Mouse (Mus musculus) limb, embryonic 11.5 days (tissue): Measurements from ENCODE around the gene Lemd1. TPM values are rescaled to one million over a fixed set of nuclear protein-coding genes. Genes with fewer than 3 reads are reported as not detected.

Experiments used
- ATAC-seq: fragments of 200-750 bp; cut with Nextera tagmentation; 2 replicates; pipeline ENCODE4 v1.8.0; 2017; ENCODE audit warnings: low read depth; ENCODE audit not compliant: insufficient number of reproducible peaks, low FRiP score, low TSS enrichment
- DNase-seq: peaks from one replicate; pipeline ENCODE4 v3.0.0-alpha.2; 2015; ENCODE audit warnings: low spot score
- H3K27ac ChIP-seq: fragments of 300-500 bp; sonication (generic); replicated peaks from 2 replicates; pipeline ENCODE4 v1.5.1; 2014; ENCODE audit warnings: low read depth, mild to moderate bottlenecking, low read length
- H3K27me3 ChIP-seq: fragments of 300-500 bp; sonication (generic); 2 replicates; pipeline ENCODE4 v1.6.1; 2014; ENCODE audit warnings: mild to moderate bottlenecking, low read length, mixed read lengths; ENCODE audit not compliant: control insufficient read depth, insufficient read depth
- H3K36me3 ChIP-seq: fragments of 300-500 bp; sonication (generic); 2 replicates; pipeline ENCODE4 v1.6.1; 2014; ENCODE audit warnings: mild to moderate bottlenecking, low read length, moderate library complexity, mixed read lengths; ENCODE audit not compliant: control insufficient read depth, insufficient read depth
- H3K4me1 ChIP-seq: fragments of 300-500 bp; sonication (generic); 2 replicates; pipeline ENCODE4 v1.6.1; 2014; ENCODE audit warnings: low read length, mixed read lengths; ENCODE audit not compliant: control insufficient read depth, insufficient read depth
- H3K4me2 ChIP-seq: fragments of 300-500 bp; sonication (generic); 2 replicates; pipeline ENCODE4 v1.6.1; 2014; ENCODE audit warnings: low read depth, mild to moderate bottlenecking, moderate library complexity; ENCODE audit not compliant: severe bottlenecking
- H3K4me3 ChIP-seq: fragments of 300-500 bp; sonication (generic); 2 replicates; pipeline ENCODE4 v1.5.1; 2014; ENCODE audit warnings: low read depth, low read length
- H3K9ac ChIP-seq: fragments of 300-500 bp; sonication (generic); 2 replicates; pipeline ENCODE4 v1.6.1; 2014; ENCODE audit warnings: mild to moderate bottlenecking, low read length
- H3K9me3 ChIP-seq: fragments of 300-500 bp; sonication (generic); 2 replicates; pipeline ENCODE4 v1.6.1; 2016; ENCODE audit warnings: low read length; ENCODE audit not compliant: control insufficient read depth
- WGBS: fragments of 180-500 bp; shearing (Covaris S2); extraction: QIAGEN DNeasy Blood & Tissue Kit; methylation state at CpG from one replicate; pipeline ENCODE4 v1.1.7; 2014; 5-methylcytosine and 5-hydroxymethylcytosine counted together
- polyA plus RNA-seq: library from polyadenylated mRNA; unstranded; fragments of >200 nt; fragmentation: Nextera tagmentation; extraction: Ambion mirVana; gene quantifications from 2 replicates; pipeline ENCODE4 v1.2.1, GENCODE M21; 2014

Gene Lemd1
- polyA plus RNA-seq, 1 experiment from 2014 or later: 1.2 TPM

DNA sequence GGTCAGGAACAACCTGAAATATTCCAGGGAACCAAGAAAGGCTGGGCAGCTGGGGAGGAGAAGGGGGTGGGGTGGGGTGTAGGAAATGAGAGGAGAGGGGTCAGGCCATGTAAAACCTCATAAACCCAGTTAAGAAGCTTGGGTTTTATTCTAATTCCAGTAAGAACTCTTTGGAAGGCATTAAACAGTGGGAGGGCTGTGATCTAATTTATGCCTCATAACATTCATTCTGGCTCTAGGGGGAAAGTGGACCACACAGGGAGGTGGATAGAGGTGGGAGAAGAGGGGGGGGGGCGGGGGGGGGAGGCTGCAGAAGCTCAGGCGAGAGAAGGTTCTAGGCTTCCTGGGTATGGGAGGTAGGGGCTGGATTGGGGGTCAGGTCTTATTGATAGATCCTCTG, 19.6 kb upstream of the Lemd1 start:
- Histone ChIP-seq H3K27me3 (0 out of 2 replicates have a peak, but pooled peaks cover 3% of the 10 kb centered on the region), H3K4me1 (peaks cover 8% of the 10 kb centered on the region; the same call in 1 of the 2 replicates), H3K9ac (no peak overlapping the region), H3K36me3 (no peaks in the 10 kb centered on the region), H3K4me3 (no peak overlapping the region), H3K27ac (no peak overlapping the region), H3K9me3 (no peaks in the 10 kb centered on the region), H3K4me2 (no peak overlapping the region)
- ATAC-seq (0 out of 2 replicates have a peak, but pooled peaks have one; percentile 13), DNase-seq (no peak)
- WGBS: 3% methylated on average over 2 of the region's 2 CpGs

DNA sequence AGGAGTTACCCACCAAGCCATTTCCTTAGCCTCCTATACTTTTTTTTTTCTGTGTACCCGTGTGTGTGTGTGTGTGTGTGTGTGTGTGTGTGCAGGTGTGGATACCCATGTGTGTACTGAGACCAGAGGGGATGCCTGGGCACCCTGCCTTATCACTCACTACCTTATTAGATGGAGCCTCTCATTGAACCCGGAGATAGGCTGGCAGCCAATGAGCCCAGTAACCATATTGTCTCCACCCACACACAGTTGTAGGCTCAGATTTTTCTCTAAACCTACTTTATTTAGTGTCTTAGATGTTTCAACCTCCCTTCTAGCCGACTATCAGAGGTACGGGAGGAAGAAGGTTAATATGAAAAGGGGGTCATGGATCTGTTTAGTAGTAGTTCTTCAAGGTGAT, 4.9 kb upstream of the Lemd1 start:
- no peak for DNase-seq
- WGBS: 90% methylated on average over 4 of the region's 4 CpGs
- H3K9me3 ChIP-seq: no peaks in the 10 kb centered on the region
- no peaks in the 10 kb centered on the region for H3K36me3 ChIP-seq
- no peak overlapping the region for H3K4me3 ChIP-seq
- peaks cover 10% of the 10 kb centered on the region for H3K27me3 ChIP-seq
- H3K9ac ChIP-seq: no peak overlapping the region
- peaks cover 5% of the 10 kb centered on the region; the same call in 1 of the 2 replicates for H3K4me1 ChIP-seq
- no peak overlapping the region for H3K27ac ChIP-seq
- no peak for ATAC-seq
- H3K4me2 ChIP-seq: no peak overlapping the region

DNA sequence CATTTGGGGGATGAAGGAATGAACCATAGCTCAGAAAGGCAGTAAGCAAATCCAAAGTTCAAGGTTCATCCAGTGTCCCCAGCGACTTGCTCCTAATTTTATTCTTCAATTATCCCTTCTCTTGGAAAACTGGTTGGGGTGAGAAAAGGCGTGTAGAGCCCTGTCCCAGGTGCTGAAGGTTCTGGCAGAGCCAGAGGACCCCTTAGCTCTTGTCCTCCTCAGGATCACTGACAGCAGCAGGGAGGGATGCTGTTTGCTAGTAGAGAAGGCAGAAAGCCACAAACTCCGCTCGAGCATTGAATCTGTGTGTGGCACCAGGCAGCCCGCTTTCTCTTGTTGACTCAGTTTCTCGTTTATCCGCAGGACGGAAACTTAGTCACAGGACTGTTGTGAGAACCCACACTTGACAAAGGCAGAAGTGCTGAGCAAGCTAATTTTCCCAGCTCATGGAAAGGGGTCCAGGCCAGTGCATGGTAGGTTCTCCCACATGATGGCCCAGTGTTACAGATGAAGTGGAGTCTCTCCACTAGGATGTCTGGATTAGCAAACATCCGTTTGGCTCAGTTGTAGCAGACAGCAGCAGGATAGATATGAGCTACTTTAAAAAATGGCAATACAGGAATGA, 2.7 kb upstream of the Lemd1 start:
- H3K9me3 ChIP-seq: no peaks in the 10 kb centered on the region
- ATAC-seq (no peak), DNase-seq (peak; percentile 64)
- H3K36me3 ChIP-seq: no peaks in the 10 kb centered on the region
- H3K4me1 ChIP-seq: peaks cover 20% of the 10 kb centered on the region
- no peak overlapping the region for H3K4me3 ChIP-seq
- H3K9ac ChIP-seq: no peak overlapping the region
- no peak overlapping the region for H3K4me2 ChIP-seq
- peaks cover 18% of the 10 kb centered on the region for H3K27me3 ChIP-seq
- 40% methylated on average over 9 of the region's 9 CpGs for WGBS
- no peak overlapping the region for H3K27ac ChIP-seq

DNA sequence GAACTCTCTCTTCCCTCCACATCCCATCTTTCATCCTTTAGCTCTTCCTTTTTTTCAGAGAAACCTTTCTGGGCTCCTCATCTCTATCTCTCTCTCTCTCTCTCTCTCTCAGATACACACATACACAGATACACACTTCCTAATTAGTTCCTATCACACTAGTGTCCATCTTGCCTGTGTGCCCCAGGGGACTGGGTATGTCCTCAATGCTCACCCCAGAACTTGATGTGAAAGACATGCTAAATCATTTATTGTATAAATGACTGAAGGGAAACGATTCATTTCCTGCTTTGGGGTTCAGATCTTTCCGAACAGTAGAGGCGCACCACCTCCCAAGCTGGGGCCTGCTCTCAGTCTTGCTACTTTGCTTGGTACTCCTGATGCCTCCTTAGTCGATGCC, 2.0 kb upstream of the Lemd1 start:
- H3K4me1 ChIP-seq: peaks cover 22% of the 10 kb centered on the region

DNA sequence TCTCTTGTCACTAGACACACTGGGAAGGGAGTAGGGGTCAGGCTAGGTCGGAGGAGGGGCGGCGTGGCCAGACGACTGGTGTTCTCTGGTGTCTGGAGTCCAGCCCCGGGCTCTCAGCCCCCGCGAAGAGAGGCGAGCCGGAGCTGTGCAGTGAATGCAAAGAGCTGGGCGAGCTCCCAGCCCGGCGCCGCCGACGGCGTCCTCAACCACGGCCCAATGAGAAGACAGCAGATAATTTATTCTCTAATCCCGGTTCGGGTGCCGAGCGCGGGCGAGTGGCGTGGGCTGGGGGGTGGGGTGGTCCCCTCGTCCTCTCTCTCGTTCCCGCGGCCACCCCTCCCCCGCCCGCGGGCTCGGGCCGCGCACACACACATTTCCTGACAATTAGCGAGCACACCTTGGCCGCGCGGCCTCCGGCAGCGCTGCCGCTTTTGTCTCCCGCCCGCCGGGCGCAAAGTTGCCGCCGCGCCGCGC, 1.2 kb upstream of the Lemd1 start:
- peaks cover 31% of the 10 kb centered on the region for H3K4me1 ChIP-seq
- peak; percentile 51; the same call in 1 of the 2 replicates for ATAC-seq
- H3K4me3 ChIP-seq: peak overlapping the region; percentile 53
- peak overlapping the region; percentile 89 for H3K9ac ChIP-seq
- WGBS: under 1% methylated on average over 47 of the region's 50 CpGs
- no peaks in the 10 kb centered on the region for H3K36me3 ChIP-seq
- peak; percentile 80 for DNase-seq
- H3K4me2 ChIP-seq: peak overlapping the region; percentile 92
- H3K27me3 ChIP-seq: peaks cover 18% of the 10 kb centered on the region
- H3K27ac ChIP-seq: peak overlapping the region; percentile 73
- no peaks in the 10 kb centered on the region for H3K9me3 ChIP-seq

More for the DNA sequence above, 2.0 kb upstream of the Lemd1 start:
- ATAC-seq: no peak
- WGBS: 55% methylated on average over 4 of the region's 4 CpGs
- DNase-seq: no peak
- Histone ChIP-seq H3K9me3 (no peaks in the 10 kb centered on the region), H3K36me3 (no peaks in the 10 kb centered on the region), H3K27ac (no peak overlapping the region), H3K9ac (no peak overlapping the region), H3K27me3 (peaks cover 18% of the 10 kb centered on the region), H3K4me3 (no peak overlapping the region), H3K4me2 (no peak overlapping the region)

DNA sequence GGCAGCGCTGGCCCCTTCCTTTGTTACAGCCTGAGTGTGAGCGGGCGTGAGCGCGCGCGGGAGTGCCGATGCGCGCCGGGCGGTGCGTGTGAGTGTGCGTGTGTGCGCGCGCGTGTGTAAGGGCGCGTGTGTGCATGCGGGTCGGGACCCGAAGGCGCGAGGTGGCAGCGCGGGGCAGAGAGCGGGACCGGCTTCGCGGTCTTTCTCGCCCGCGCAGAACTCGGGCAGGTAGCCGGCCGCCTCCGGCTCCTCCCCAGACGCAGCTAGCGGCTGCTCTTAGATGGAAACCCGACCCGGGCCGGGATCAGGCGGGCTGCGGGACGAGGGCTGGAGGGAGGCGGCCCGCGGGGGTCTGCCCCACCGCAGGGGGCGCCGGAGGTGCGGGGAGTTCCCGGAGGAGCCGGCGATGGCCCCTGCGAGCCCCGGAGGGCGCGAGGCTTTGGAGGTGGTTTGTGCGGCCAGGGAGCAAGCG, 574 bp upstream of the Lemd1 start:
- WGBS: under 1% methylated on average over 62 of the region's 62 CpGs
- Histone ChIP-seq H3K36me3 (no peaks in the 10 kb centered on the region), H3K27ac (peak overlapping the region; percentile 73), H3K4me1 (peaks cover 36% of the 10 kb centered on the region), H3K9ac (peak overlapping the region; percentile 89), H3K4me2 (peak overlapping the region; percentile 92), H3K4me3 (peak overlapping the region; percentile 53), H3K27me3 (peaks cover 18% of the 10 kb centered on the region), H3K9me3 (no peaks in the 10 kb centered on the region)
- peak; percentile 77 for DNase-seq
- ATAC-seq: no peak

DNA sequence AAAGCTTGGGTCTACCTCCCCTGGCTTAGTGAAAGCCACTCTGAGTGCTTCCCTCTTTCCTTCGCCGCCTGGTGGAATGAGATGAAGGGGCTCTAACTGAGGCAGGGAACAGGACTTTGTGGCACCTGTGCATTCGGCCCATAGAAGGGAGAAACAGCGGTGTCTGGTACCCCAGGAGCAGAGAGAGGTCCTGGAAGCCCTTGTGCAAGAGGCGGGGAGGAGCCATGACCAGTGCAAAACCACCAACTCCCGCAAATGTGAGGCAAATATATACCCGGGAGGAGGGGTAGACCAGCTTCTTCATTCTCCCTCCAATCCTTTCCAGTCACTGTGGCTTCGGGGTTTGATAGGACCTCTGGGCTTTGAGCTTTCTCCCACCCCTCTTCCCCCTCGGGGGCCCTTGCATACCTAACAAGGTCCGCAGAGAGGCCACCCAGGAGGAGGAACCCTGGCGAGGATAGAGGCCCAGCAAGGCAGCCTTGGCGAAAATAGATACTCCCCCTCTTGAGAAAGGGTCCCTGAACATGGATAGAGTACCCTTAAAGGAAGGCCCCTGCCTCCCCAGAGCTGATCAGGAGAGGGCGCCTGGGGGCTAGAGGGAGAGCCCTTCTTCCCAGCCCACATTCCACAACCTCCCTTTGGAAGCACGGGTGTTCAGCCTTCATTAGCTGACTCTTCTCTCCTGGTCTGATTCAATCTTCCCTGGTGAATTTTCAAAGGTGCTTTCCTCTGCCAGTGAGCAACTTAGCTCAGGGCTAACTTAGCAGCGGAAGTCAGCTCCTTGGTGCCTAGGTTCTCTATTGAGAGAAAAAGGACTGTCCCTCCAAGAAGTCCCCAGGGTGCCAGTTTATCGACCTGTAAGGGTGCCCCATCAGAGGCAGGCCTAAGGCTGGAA, 802 bp downstream of the Lemd1 start:
- peak; percentile 67 for DNase-seq
- H3K27ac ChIP-seq: 0 out of 2 replicates have a peak overlapping the region, but pooled peaks have one; percentile 30
- H3K4me1 ChIP-seq: peaks cover 49% of the 10 kb centered on the region
- H3K27me3 ChIP-seq: peaks cover 18% of the 10 kb centered on the region
- H3K9ac ChIP-seq: peak overlapping the region; percentile 89
- no peaks in the 10 kb centered on the region for H3K36me3 ChIP-seq
- WGBS: 6% methylated on average over 16 of the region's 16 CpGs
- no peaks in the 10 kb centered on the region for H3K9me3 ChIP-seq
- peak overlapping the region; percentile 92 for H3K4me2 ChIP-seq
- no peak for ATAC-seq
- H3K4me3 ChIP-seq: peak overlapping the region; percentile 53

DNA sequence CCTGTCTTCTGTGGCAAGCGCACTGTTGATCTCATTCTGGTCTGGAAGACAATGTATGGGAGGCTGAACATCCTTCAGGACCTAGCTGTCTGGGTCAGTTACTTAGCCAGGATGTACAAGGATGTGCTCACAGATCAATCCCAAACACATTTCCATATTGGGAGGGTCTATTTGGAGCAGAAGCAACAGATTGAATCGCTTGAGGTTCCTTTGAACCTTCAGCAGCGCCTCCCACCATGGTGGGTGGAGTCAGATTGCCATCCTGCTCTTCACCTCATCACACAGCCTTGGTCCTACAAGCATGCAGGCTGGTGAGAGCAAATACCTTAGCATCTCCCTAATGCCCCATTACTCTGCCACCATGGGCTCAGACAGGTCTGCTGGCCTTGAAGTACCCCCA, 2.6 kb downstream of the Lemd1 start:
- no peak overlapping the region for H3K27ac ChIP-seq
- no peak overlapping the region for H3K9ac ChIP-seq
- H3K4me2 ChIP-seq: no peak overlapping the region
- 50% methylated on average over 3 of the region's 3 CpGs for WGBS
- H3K4me1 ChIP-seq: peaks cover 59% of the 10 kb centered on the region
- H3K36me3 ChIP-seq: no peaks in the 10 kb centered on the region
- DNase-seq (no peak), ATAC-seq (no peak)
- no peaks in the 10 kb centered on the region for H3K9me3 ChIP-seq
- no peak overlapping the region for H3K4me3 ChIP-seq
- peaks cover 18% of the 10 kb centered on the region for H3K27me3 ChIP-seq
